Mouse (Mus musculus) cerebellum, adult 18-20 months (tissue): ENCODE measurements around the gene Nupl1.

Experiments used
- DNase-seq, 2 experiments: peaks; one replicate each; pipeline ENCODE4 v3.0.0; 2021

The Nupl1 gene

GRCm38 (mm10) chr14:60219886-60220285 lies 31.3 kb downstream of the Nupl1 start:
- DNase-seq: no peak

GRCm38 (mm10) chr14:60217616-60218015 lies 33.6 kb downstream of the Nupl1 start:
- no peak for DNase-seq

GRCm38 (mm10) chr14:60216125-60216524 lies 35.1 kb downstream of the Nupl1 start:
- DNase-seq: no peak

DNA sequence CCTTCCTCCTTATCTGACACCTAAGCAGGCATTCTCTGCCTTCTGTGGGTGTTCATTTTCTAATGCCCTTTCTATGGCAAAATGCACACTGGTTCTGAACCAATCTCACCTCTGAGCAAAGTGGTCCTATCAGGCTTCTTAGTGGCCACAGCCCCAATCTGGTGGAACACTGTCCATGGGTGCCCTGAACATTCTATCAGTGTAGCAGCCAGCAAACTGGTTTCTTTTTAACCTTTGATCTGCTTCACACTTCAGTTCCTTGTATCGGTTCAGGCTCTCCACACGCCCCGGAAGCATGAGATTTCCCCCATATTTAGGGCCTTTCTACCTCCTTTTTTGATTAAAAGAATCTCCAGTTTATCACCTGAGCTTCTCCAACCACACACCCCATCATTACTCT lies 36.2 kb downstream of the Nupl1 start:
- DNase-seq: no peak

GRCm38 (mm10) chr14:60214040-60214439 lies 37.2 kb downstream of the Nupl1 start:
- no peak for DNase-seq

DNA sequence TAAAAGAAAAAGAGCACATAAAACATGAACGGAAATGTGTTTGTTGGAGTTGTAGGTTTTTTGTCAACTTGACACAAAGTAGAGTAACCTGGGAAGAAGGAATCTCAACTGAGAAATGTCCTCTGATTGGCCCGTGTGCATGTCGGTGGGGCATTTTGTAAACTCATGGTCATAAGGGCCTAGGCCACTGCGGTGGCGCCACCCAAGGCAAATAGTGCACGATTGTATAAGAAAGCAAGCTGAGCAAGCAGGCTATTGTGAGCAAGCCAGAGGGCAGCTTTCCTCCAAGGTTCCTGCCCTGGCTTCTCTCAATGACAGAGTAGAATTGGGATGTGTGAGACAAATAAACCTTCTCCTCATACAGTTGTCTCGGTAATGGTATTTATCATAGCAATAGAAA lies 42.1 kb downstream of the Nupl1 start:
- no peak for DNase-seq

DNA sequence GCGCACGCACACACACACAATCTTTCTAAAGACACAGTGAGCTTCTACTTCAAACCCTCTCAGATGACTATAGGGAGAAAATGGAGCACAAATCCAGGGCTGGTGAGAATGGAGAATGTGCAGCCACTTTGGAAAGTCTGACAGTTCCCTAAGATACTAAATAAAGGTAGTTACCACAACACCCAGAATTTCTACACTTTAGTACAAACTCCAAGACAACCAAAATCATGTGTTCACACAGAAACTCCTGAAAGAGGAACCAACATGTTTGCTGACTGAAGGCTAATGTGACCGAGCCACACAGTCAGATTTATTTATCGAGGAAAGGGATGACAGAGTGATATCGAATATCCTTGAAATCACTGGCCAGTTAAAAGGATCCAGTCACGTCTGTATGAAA lies 46.2 kb downstream of the Nupl1 start:
- DNase-seq: no peak

- no peak for DNase-seq
These were observed 54.3 kb downstream of the Nupl1 start, which contains the start of gene Atp8a2 for GRCm38 (mm10) chr14:60196884-60197283. Gene Atp8a2, minus strand, starts transcription at chr14:60197179.

- DNase-seq: no peak
These were observed 55.2 kb downstream of the Nupl1 start for GRCm38 (mm10) chr14:60195999-60196398.

DNA sequence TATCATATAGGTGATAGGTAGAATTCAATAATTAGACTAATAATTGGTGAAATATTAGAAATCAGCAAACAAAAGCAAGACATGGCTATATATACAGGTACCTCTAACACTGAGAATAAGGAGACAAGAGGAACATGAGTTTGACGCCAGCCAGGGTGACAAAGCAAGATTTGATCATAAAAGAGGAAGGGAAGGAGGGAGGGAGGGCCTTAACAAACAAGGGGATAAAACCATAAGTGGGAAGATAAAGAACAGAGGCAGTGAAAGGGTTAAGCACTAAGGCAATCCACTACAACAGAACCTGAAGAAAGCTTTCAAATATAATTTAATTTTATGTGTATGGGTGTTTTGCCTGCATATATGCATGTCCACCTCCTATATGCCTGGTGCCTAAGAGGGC lies 56.6 kb downstream of the Nupl1 start:
- no peak for DNase-seq

DNA sequence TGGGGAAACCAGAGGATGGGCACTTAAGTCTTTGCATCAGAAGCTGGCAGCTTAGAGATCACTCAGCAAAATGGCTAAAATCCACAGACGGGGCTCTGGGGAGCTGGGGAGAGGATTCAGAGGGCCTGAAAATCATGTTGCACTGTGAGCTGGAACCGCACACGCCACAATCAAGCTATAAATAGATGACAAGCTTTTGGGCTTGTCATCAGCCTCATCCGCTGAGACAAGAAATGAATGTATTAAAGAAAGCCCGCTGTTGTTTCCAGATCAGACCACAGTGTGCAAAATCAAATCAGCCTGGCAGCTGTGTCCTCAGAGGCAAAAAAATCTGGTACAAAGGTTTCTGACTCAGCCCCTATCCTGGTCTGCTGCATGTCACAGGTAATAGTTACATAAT lies 61.5 kb downstream of the Nupl1 start:
- DNase-seq: no peak

- DNase-seq: no peak
These were observed 62.9 kb downstream of the Nupl1 start for GRCm38 (mm10) chr14:60188201-60188825.

DNA sequence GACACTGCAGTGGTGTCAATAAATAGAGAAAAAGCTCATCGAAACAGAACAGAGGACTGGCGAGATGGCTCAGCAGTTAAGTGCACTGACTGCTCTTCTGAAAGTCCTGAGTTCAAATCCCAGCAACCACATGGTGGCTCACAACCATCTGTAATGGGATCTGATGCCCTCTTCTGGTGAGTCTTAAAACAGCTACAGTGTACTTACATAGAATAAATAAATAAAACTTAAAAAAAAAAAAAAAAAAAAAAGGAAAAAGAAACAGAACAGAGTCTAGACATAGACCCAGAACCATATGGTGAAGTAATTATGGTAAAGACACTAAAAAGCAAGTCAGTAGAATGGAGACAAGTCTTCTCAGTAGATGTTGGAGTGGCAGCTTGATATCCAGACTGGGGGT lies 69.9 kb downstream of the Nupl1 start:
- DNase-seq: no peak

GRCm38 (mm10) chr14:60178571-60178955 lies 72.7 kb downstream of the Nupl1 start:
- no peak for DNase-seq

DNA sequence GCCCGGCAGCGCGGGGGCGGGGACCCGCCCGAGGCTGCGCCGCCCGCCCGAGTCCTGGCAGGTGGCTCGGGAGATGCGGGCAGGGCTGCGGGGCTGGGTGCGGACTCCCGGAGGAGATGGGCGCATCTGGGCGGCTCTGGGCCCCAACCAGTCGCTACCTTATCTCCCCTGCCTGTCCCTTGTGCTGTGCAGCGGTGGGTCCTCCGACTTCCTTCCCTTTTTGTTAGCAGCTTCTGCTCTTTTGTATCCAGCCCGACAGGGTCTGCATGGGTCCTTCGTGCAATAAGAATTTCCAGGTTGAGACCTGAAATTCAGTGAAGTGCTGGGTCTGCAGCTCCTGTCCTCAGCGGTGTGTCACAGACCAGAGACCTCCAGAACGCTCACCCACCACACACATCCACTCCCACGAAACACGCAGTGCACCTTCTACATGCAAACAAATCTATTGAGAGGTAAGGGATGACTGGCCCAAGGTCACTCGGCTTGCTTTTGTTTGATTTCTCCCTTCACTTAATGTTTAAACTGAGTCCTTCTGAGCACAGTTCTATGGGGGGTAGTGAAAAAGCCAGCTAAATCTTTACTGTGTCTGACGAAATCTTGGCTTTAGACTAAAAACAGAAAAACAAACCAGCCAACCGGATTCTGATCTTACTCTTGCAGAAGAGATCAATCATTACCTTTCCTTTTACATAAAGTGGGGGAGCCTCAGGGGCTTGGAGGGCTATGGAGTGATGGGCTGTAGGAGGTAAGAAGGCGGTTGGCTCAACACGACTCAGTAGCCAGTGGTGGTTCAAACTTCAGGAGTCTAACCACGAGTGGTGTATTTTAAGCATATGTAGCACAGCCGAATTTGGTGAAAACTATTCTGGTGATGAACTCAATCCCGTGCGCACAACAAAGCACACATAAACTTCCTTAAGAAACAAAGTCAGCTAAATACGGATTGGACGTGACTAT lies 73.3 kb downstream of the Nupl1 start:
- peak; percentile 13 to 54 for DNase-seq

DNA sequence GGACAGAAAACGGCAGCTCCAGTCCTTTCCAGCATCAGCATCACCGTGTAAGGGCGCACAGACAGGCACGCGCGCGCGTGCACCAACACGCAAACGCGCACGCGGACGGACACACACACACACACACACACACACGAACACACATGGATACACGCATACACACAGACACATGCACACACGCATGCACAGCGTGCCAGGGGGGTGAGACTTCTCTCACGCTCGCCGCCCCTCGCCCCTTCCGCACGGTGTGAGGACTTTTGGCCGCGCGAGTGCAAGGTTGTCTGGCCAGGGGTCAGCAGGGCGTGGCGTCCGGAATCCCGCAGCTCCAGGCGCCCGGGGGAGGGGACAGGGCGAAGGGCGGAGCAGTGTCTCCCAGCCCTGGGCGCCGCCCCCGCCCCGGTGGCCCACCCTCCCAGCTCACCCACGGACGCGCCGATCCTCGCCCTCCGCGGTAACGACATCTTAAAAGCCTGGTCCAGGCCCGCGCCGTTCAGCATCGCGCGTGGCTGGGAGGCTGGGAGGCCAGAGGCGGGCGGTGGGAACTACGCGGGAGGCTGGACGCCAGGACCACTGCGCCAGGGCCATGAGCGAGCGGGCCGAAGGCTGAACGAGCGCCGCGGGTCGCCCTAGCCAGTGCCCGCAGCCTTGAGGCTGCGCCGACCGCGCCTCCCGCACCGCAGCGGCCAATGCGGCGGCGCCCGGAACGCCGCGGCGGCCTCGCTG lies 74.2 kb downstream of the Nupl1 start:
- peak; percentile 77 to 82 for DNase-seq

GRCm38 (mm10) chr14:60176469-60176890 lies 74.8 kb downstream of the Nupl1 start:
- DNase-seq: no peak

- no peak for DNase-seq
These were observed 78.8 kb downstream of the Nupl1 start for GRCm38 (mm10) chr14:60172286-60173055.

DNA sequence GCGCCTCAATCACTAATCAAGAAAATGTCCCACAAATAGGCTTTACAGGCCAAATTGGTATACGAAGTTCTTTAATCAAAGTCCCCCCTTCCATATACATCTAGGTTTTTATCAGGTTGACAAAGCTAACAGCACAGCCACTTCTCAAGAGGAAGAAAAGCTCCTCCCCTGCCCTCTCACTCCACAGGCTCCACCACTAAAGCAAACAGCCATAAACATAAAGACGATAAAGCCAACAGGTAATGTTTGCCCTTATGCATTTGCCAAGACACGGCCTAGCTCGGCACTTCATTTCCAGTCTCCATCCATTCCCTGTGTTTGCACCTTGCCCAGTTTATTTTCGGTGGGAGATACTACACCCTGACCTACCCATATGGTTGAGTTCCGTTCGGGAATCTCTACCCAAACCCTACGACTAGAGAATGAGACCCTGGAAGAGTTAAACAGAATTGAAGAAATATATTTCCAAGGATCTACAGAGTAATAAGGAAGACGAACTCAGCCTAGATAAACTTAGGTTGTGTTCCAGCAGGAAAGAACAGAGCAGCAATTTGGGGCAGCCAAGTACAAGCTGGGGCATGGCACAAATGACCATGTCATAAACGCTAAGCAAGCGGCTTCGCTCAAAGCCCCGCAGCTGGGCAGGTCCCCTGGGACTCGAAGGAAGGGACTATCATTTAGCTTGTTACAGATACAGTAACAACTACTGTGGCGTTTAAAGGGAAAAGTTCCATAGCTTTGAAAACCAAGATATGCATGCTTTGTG lies 80.2 kb downstream of the Nupl1 start:
- DNase-seq: no peak

DNA sequence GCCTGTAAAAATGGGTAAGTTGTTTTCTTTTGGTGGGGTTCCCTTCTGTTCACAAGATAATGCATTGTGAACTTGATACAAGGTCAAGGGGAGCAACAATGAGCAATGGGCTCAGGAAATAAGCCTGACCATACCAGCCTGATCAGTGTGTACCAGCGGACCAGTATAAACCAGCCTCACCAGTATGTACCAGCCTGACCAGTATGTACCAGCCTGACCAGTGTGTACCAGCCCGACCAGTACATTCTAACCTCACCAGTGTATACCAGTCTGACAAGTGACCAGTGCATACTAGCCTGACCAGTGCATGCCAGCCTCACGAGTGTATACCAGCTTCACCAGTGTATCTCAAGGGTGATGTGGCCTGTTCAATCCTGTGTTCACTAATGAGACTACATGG lies 87.9 kb downstream of the Nupl1 start:
- no peak for DNase-seq

GRCm38 (mm10) chr14:60152373-60152772 lies 98.9 kb downstream of the Nupl1 start:
- DNase-seq: no peak

GRCm38 (mm10) chr14:60148893-60149292 lies 102.3 kb downstream of the Nupl1 start:
- DNase-seq: no peak
